Mouse (Mus musculus) erythroblast, adult 5-6 weeks (primary cell): ENCODE data around the gene Pygm. TPM values are rescaled to one million over a fixed set of nuclear protein-coding genes. Genes with fewer than 3 reads are reported as not detected.

Experiments used
- ATAC-seq: replicated peaks from 2 replicates; pipeline ENCODE4 v1.8.0; 2016; ENCODE audit warnings: moderate number of reproducible peaks, mild to moderate bottlenecking, moderate TSS enrichment, inconsistent platforms; ENCODE audit not compliant: poor library complexity, low FRiP score, severe bottlenecking
- total RNA-seq, 2 experiments: library from RNA; stranded (forward) in 1 of 2; stranded (reverse) in 1 of 2; fragments of 150-400 nt in 1 of 2; fragments of 200-764, 138-1000 nt in 1 of 2; gene quantifications; 2 replicates each; pipeline versions ENCODE4 v1.2.3 to v1.2.4; 2015 to 2017; ENCODE audit warnings: low replicate concordance in 2 of 2

The Pygm gene
- total RNA-seq, 2 experiments from 2014 or later, result not detected

DNA sequence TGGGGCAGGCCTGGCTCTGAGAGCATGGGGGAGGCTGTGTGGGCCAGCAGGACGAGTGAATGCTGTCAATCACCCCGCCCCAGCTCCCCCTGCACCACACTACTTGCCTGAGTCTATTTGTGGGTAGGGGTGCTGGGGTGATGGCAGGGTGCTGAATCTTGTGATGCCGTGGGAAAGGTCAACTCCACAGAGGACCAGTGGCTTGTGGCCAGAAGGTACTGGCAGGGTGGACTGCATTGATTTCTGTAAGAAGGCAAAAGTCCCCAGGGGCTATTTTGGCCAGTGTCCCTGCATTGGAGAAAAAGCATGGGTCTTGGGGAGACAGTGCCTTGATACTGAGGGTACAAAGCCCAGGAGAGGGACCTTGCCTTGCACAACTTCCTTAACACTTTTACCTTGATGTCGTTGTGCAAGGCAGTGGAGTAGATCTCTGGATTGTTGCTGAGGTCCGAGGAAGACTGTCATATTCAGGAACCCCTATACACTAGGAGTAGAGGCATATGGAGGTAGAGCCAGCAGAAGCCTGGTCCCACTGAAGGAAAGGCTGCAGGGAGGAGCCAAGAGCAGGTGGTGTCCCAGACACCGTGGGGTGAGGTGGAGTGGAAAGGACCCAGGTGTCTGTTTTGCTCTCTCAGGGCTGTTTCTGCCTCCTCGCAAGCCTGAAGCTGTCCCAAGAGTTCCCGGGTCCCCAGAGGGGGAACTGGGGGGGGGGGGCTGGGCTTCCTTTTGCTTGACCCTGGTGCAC lies 40.1 kb downstream of the Pygm start:
- no peak for ATAC-seq

DNA sequence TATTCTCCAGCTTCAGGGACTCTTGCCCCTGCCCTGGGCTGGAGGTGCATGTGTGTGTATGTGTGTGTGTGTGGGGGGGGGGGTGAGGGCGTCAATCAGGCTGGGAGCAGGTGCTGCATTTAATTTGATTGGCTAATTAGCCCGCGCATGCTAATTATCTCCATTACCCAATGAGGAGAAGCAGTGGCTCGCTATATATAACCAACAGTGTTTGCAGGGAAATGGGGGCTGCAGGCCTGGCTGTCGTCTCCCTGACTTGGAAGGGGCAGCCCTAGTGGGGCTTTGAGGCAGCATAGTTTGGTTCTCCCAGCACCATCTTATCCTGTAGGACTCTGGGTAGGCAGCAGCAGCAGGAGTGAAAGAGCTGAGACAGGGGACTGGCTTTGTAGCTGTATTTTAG lies 41.4 kb downstream of the Pygm start:
- ATAC-seq, result no peak

DNA sequence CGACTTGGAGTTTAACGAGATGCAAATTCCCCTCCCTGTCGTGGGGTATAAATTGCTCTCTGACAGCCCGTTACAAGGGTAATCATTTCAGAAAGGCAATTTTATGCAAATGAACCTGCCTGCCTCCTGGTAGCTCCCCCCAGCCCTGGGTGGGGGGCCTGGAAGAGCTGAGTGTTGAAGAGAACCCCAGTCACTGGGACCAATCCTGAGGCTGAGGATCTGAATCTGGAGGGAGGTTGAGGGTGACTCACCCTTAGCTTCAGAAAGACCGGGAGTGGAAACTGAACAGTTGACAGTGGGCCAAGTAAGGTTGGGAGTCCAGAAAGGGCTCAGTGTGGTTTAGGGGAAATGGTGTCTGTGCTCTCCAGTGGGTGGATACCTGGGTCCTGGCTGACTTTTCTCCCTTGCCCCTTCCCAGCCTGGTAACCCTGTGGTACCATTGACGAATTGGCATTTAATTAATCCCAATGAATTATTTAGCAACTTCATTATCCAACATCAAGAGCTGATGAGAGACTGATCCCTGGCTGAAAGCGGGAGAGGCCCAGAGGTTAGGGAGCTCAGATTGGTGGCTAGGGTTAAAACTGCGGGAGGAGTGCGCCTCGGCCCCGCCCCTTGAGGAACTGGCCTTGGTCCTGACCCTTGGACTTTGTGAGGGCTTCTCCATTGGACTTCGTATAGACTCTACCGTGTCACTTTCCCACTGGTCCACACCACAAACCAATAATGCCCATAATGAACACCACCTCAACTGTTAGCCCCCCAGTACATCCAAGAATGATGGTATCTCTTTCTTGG lies 42.7 kb downstream of the Pygm start:
- no peak for ATAC-seq

DNA sequence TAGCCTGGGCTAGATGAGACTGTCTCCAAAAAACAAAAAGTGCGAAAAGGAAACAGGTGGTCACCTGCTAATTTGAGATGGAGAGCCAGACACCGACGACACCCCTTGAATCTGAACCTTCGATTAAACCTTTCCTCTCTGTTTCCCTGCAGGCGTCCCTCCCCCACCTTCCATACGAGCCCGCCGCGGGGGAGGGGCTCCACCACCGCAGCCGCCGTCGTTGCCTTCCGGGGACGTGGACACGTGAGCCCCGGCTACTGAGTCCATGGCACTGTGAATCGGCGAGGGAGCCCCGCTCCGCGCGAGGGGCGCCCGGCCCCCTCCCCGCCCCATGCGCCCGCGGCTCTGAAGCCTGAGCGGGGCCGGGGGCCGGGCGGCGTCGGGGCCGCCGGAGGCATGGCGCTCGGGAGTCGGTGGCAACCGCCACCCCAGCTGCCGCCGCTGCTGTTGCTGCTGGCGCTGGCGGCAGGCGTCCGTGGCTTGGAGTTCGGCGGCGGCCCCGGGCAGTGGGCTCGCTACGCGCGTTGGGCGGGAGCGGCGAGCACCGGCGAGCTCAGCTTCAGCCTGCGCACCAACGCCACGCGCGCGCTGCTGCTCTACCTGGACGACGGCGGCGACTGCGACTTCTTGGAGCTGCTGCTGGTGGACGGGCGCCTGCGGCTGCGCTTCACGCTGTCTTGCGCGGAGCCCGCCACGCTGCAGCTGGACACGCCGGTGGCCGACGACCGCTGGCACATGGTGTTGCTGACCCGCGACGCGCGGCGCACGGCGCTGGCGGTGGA lies 43.6 kb downstream of the Pygm start:
- ATAC-seq, result no peak

DNA sequence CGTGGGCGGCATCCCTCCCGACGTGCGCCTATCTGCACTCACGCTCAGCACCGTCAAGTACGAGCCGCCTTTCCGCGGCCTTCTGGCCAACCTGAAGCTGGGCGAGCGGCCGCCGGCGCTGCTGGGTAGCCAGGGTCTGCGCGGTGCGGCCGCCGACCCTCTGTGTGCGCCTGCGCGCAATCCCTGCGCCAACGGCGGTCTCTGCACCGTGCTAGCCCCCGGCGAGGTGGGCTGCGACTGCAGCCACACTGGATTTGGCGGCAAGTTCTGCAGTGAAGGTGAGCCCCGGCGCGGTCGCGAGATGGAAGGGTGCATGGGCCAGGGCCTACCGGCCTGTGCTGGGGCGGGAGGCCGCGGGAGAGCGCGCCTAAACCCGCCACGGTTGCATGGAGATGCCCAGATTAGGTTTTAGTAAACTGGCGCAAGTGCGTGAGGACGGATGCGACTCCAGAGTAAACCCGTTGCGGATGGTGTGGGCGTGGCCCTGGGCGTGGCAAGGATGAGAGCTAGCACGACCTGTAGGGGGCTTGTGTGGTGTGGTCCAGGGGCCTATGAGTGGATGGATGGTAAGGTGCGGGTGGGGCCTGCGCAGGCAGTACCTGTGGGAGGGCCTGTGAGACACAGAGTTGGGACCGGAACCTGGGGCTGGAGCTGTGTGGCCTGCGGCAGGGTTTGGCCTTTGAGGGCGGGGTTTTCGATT lies 44.5 kb downstream of the Pygm start:
- ATAC-seq, result no peak

DNA sequence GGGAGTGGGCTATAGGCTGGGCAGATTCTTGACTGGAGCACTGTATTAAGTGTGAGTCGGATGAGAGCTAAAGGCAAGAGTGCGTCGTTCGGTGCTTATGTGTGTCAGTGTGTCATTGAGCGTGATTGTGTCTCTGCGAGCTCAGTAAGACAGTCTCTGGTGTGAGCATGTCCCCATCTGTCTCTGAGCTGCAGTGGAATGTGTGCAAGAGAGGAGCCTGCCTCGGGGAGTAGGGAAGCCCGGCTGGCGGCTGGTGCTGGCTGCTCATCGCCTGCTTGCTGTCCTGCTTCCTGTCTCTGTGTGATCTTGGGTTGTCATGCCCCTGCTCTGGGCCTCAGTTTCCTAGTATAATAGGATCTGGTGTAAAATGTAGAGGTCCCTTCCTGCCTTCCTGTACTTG lies 58.8 kb downstream of the Pygm start:
- ATAC-seq, result no peak

DNA sequence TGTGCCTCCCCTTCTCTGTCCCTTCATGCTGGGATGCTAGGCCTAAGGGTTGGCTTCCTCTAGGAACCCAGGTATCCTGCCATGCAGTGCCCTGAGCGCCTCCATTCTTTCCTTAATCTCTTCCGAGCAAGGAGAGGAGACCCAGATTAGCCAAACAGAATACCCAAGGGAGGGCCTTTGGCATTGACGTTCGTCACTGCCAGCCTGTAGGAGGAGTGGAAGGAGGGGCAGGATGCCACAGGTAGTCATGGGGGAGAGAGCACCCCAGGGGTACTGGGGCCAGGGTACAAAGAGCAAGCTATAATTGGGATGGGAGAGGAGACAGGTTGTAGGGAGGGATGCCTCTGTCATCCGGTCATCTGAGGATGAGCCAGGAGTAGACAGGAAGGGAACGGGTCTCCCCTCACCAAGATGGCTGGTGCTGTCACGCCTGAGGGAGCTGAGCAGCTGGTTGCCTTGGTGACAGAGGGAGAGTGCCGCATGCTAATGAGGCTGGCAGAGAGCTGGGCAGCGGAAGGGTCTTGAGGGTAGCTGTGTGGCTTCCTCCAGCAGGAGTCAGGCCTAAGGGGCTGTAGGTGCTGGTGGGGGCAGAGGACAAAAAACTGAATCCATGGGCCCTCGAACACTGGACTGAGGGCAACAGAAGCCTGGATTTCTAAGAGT lies 61.7 kb downstream of the Pygm start:
- ATAC-seq, result no peak

DNA sequence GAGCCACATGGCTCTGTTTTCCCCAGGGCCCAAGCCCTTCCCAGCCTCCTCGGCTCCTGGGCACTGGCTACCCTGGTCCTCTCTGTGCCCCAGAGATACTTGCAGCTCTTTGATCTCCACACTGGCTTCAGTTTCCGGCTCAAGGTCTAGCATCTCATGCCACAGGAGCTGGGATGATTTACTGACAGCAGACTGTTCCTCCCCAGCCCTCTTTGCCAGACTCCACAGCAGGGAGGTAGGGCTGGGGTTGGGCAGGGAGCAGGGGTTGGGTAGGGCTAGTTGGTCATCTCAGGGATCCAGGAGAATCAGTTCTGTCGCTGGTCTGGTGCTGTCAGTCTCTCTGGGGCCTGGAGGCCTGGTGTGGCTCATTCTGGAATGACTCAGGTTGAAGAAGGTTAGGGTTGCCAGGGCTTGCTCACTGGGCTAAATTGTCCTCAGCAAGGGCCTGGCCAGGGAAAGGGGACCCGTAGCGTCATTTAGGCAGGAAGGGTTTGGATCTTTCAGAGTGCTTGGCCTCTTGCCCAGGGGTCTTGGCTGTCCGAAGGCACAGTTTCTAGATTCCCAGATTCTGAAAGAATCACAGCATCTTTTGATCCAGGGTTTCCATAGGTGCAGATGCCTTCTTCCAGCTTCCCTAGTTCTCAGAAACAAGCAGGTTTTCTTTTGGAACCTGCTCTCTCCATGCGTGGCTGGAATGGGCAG lies 62.7 kb downstream of the Pygm start:
- ATAC-seq, result no peak

Other genes starting within 250 kb of the Pygm start
- gene Batf2, start 243.4 kb upstream of the Pygm start, total RNA-seq (2015; ENCODE audit: low replicate concordance), result not detected in 2 replicates
- gene Batf2, start 243.4 kb upstream of the Pygm start, total RNA-seq (2017; ENCODE audit: low replicate concordance), result 2.4 TPM in 1 of 2 replicates, not detected in the other
- 3.7 and 11.9 TPM in 2 replicates for gene Arl2, start 242.9 kb upstream of the Pygm start, total RNA-seq (2015; ENCODE audit: low replicate concordance)
- 3.7 and 5.3 TPM in 2 replicates for gene Arl2, start 242.9 kb upstream of the Pygm start, total RNA-seq (2017; ENCODE audit: low replicate concordance)
- not detected in 2 replicates for gene Majin, start 200.0 kb upstream of the Pygm start, total RNA-seq (2015; ENCODE audit: low replicate concordance)
- gene Majin, start 200.0 kb upstream of the Pygm start, total RNA-seq (2017; ENCODE audit: low replicate concordance), result not detected in 2 replicates
- not detected in 2 replicates for gene Gpha2, start 158.0 kb upstream of the Pygm start, total RNA-seq (2015; ENCODE audit: low replicate concordance)
- not detected in 2 replicates for gene Gpha2, start 158.0 kb upstream of the Pygm start, total RNA-seq (2017; ENCODE audit: low replicate concordance)
- gene Ppp2r5b, start 148.5 kb upstream of the Pygm start, total RNA-seq (2015; ENCODE audit: low replicate concordance), result 45.5 and 51.0 TPM in 2 replicates
- 117 and 295 TPM in 2 replicates for gene Ppp2r5b, start 148.5 kb upstream of the Pygm start, total RNA-seq (2017; ENCODE audit: low replicate concordance)
- 32.4 and 33.4 TPM in 2 replicates for gene Atg2a, start 142.7 kb upstream of the Pygm start, total RNA-seq (2015; ENCODE audit: low replicate concordance)
- gene Atg2a, start 142.7 kb upstream of the Pygm start, total RNA-seq (2017; ENCODE audit: low replicate concordance), result 32.2 and 39.0 TPM in 2 replicates
- gene Ehd1, start 107.7 kb upstream of the Pygm start, total RNA-seq (2015; ENCODE audit: low replicate concordance), result 12.7 and 13.2 TPM in 2 replicates
- gene Ehd1, start 107.7 kb upstream of the Pygm start, total RNA-seq (2017; ENCODE audit: low replicate concordance), result 25.8 and 25.9 TPM in 2 replicates
- 0.21 TPM in 1 of 2 replicates, not detected in the other for gene Cdc42bpg, start 77.9 kb upstream of the Pygm start, total RNA-seq (2015; ENCODE audit: low replicate concordance)
- gene Cdc42bpg, start 77.9 kb upstream of the Pygm start, total RNA-seq (2017; ENCODE audit: low replicate concordance), result 0.17 and 0.70 TPM in 2 replicates
- gene Men1, start 49.4 kb upstream of the Pygm start, total RNA-seq (2015; ENCODE audit: low replicate concordance), result 6.0 and 7.3 TPM in 2 replicates
- 2.5 and 9.6 TPM in 2 replicates for gene Men1, start 49.4 kb upstream of the Pygm start, total RNA-seq (2017; ENCODE audit: low replicate concordance)
- gene Map4k2, start 43.3 kb upstream of the Pygm start, total RNA-seq (2015; ENCODE audit: low replicate concordance), result 21.5 and 30.0 TPM in 2 replicates
- 14.5 and 21.1 TPM in 2 replicates for gene Map4k2, start 43.3 kb upstream of the Pygm start, total RNA-seq (2017; ENCODE audit: low replicate concordance)
- gene Sf1, start 20.7 kb upstream of the Pygm start, total RNA-seq (2015; ENCODE audit: low replicate concordance), result 71.3 and 72.7 TPM in 2 replicates
- gene Sf1, start 20.7 kb upstream of the Pygm start, total RNA-seq (2017; ENCODE audit: low replicate concordance), result 42.1 and 81.4 TPM in 2 replicates
- 55.4 and 90.1 TPM in 2 replicates for gene Rasgrp2, start 14.9 kb downstream of the Pygm start, total RNA-seq (2015; ENCODE audit: low replicate concordance)
- 31.9 and 39.0 TPM in 2 replicates for gene Rasgrp2, start 14.9 kb downstream of the Pygm start, total RNA-seq (2017; ENCODE audit: low replicate concordance)
- gene Nrxn2, start 34.3 kb downstream of the Pygm start, total RNA-seq (2015; ENCODE audit: low replicate concordance), result not detected in 2 replicates
- not detected in 2 replicates for gene Nrxn2, start 34.3 kb downstream of the Pygm start, total RNA-seq (2017; ENCODE audit: low replicate concordance)
- not detected in 2 replicates for gene Slc22a12, start 158.6 kb downstream of the Pygm start, total RNA-seq (2015; ENCODE audit: low replicate concordance)
- not detected in 2 replicates for gene Slc22a12, start 158.6 kb downstream of the Pygm start, total RNA-seq (2017; ENCODE audit: low replicate concordance)